Mouse (Mus musculus) midbrain, postnatal 0 days (tissue): ENCODE results near the gene Mob3b. TPM values are rescaled to one million over a fixed set of nuclear protein-coding genes. Genes with fewer than 3 reads are reported as not detected.
A peak's percentile ranks its signal among the peaks of the same experiment; 100 is the strongest.

Experiments used
- ATAC-seq: fragments of 200-750 bp; cut with Nextera tagmentation; 2 replicates; pipeline ENCODE4 v1.8.0; 2017; ENCODE audit warnings: moderate number of reproducible peaks, mild to moderate bottlenecking, moderate TSS enrichment, moderate library complexity; ENCODE audit not compliant: low FRiP score
- DNase-seq: peaks from one replicate; pipeline ENCODE4 v3.0.0-alpha.2; 2015; ENCODE audit warnings: low spot score
- H3K27ac ChIP-seq: fragments of 300-500 bp; sonication (generic); 2 replicates; pipeline ENCODE4 v1.5.1; 2014; ENCODE audit warnings: low read depth, mild to moderate bottlenecking, low read length, mixed read lengths
- H3K27me3 ChIP-seq: fragments of 300-500 bp; sonication (generic); 2 replicates; pipeline ENCODE4 v1.6.1; 2014; ENCODE audit warnings: low read length, control low read depth, mixed read lengths; ENCODE audit not compliant: insufficient read depth
- H3K36me3 ChIP-seq: fragments of 300-500 bp; sonication (generic); 2 replicates; pipeline ENCODE4 v1.6.1; 2014; ENCODE audit warnings: low read length, control low read depth, mixed read lengths; ENCODE audit not compliant: insufficient read depth
- H3K4me1 ChIP-seq: fragments of 300-500 bp; sonication (generic); 2 replicates; pipeline ENCODE4 v1.6.1; 2014; ENCODE audit warnings: mild to moderate bottlenecking, control low read depth, antibody characterized with exemption, low read length, mixed read lengths; ENCODE audit not compliant: insufficient read depth
- H3K4me2 ChIP-seq: fragments of 300-500 bp; sonication (generic); 2 replicates; pipeline ENCODE4 v1.6.1; 2014; ENCODE audit warnings: low read depth, mild to moderate bottlenecking, low read length, mixed read lengths; ENCODE audit not compliant: poor library complexity, severe bottlenecking
- H3K4me3 ChIP-seq: fragments of 300-500 bp; sonication (generic); 2 replicates; pipeline ENCODE4 v1.5.1; 2014; ENCODE audit warnings: low read depth, mild to moderate bottlenecking, low read length, moderate library complexity
- H3K9ac ChIP-seq: fragments of 300-500 bp; sonication (generic); replicated peaks from 2 replicates; pipeline ENCODE4 v1.6.1; 2014; ENCODE audit warnings: mild to moderate bottlenecking, low read length, moderate library complexity, mixed read lengths; ENCODE audit not compliant: poor library complexity, severe bottlenecking
- H3K9me3 ChIP-seq: fragments of 300-500 bp; sonication (generic); 2 replicates; pipeline ENCODE4 v1.6.1; 2016; ENCODE audit warnings: low read length, control low read depth
- CTCF ChIP-seq: IDR thresholded peaks from 2 replicates; pipeline ENCODE4 v1.5.1; 2016; ENCODE audit warnings: antibody characterized with exemption, mild to moderate bottlenecking
- WGBS: fragments of 180-500 bp; shearing (Covaris S2); extraction: QIAGEN DNeasy Blood & Tissue Kit; methylation state at CpG from one replicate; pipeline ENCODE4 v1.1.7; 2014; 5-methylcytosine and 5-hydroxymethylcytosine counted together
- polyA plus RNA-seq: library from polyadenylated mRNA; unstranded; fragments of >200 nt; fragmentation: Nextera tagmentation; extraction: Ambion mirVana; gene quantifications from 2 replicates; pipeline ENCODE4 v1.2.1, GENCODE M21; 2015
- total RNA-seq: library from RNA; depleted of rRNA; stranded (reverse); fragments of >200 nt; gene quantifications from 2 replicates; pipeline ENCODE4 v1.2.3, GENCODE M21; 2014

Gene Mob3b
- total and polyA plus RNA-seq, 2 experiments from 2014 or later, result 0.77 to 1.6 TPM

- TF ChIP-seq CTCF, result no peak
- no peak overlapping the region for H3K27ac ChIP-seq
- ATAC-seq (no peak), DNase-seq (no peak)
- H3K36me3 ChIP-seq, result no peaks in the 10 kb centered on the region
- no peak overlapping the region for H3K4me2 ChIP-seq
- H3K9ac ChIP-seq, result no peak overlapping the region
- no peaks in the 10 kb centered on the region for H3K9me3 ChIP-seq
- 85% methylated on average over 3 of the region's 3 CpGs for WGBS
- no peak overlapping the region for H3K4me3 ChIP-seq
- H3K27me3 ChIP-seq, result no peaks in the 10 kb centered on the region
- H3K4me1 ChIP-seq, result no peaks in the 10 kb centered on the region
Observed at GRCm38 (mm10) chr4:35092457-35092856, 64.8 kb downstream of the Mob3b start.

DNA sequence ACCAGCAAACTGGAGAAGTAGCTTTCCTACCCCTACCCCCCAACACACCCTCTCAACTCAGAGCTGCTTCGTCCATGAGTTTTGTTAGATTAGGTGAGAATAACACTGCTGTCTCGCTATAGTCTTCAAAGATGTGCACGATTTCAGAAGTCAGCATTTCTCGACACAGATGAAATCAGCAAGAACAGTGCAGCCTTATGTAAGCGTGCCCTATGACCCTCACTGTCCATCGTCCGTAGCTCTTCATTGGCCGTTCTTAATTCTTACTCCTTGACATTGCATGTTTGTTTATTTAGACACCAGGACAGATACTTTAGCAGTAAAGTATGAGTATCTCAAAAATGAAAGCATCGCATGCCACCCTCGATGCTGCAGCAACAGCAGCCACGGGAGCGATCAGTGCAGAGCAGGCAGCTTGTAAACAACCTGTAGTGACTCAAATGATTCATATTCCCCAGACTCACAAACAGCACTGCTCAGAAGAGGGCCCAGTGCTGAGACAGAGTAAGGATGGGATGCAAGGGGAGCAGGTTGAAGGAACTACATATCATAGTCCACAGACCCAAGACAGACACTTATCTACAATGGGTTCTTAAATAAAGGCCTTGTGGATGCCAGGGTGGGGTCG lies 66.0 kb downstream of the Mob3b start:
- Histone ChIP-seq H3K9me3 (no peaks in the 10 kb centered on the region), H3K27ac (no peak overlapping the region), H3K4me1 (no peaks in the 10 kb centered on the region), H3K4me3 (no peak overlapping the region), H3K9ac (no peak overlapping the region), H3K36me3 (no peaks in the 10 kb centered on the region), H3K4me2 (no peak overlapping the region), H3K27me3 (no peaks in the 10 kb centered on the region)
- no peak for TF ChIP-seq CTCF
- ATAC-seq, result no peak
- DNase-seq, result no peak
- WGBS, result 89% methylated on average over 13 of the region's 13 CpGs

GRCm38 (mm10) chr4:35089321-35090316 lies 67.7 kb downstream of the Mob3b start:
- ATAC-seq (no peak), DNase-seq (peak; percentile 62)
- no peaks in the 10 kb centered on the region for H3K4me1 ChIP-seq
- no peaks in the 10 kb centered on the region for H3K27me3 ChIP-seq
- H3K4me3 ChIP-seq, result no peak overlapping the region
- H3K9ac ChIP-seq, result no peak overlapping the region
- 70% methylated on average over 14 of the region's 14 CpGs for WGBS
- TF ChIP-seq CTCF, result no peak
- no peak overlapping the region for H3K27ac ChIP-seq
- no peak overlapping the region for H3K4me2 ChIP-seq
- no peaks in the 10 kb centered on the region for H3K9me3 ChIP-seq
- no peaks in the 10 kb centered on the region for H3K36me3 ChIP-seq

- 82% methylated on average over 7 of the region's 7 CpGs for WGBS
- H3K4me2 ChIP-seq, result no peak overlapping the region
- H3K4me3 ChIP-seq, result no peak overlapping the region
- no peak overlapping the region for H3K27ac ChIP-seq
- no peaks in the 10 kb centered on the region for H3K9me3 ChIP-seq
- TF ChIP-seq CTCF, result no peak
- no peaks in the 10 kb centered on the region for H3K27me3 ChIP-seq
- no peaks in the 10 kb centered on the region for H3K36me3 ChIP-seq
- H3K4me1 ChIP-seq, result no peaks in the 10 kb centered on the region
- ATAC-seq (no peak), DNase-seq (no peak)
- H3K9ac ChIP-seq, result no peak overlapping the region
Observed at GRCm38 (mm10) chr4:35086067-35086700, 71.1 kb downstream of the Mob3b start.

- no peak for ATAC-seq
- WGBS, result 92% methylated on average over 8 of the region's 8 CpGs
Observed at GRCm38 (mm10) chr4:35084060-35084459, 73.2 kb downstream of the Mob3b start.

More at GRCm38 (mm10) chr4:35084060-35084459, 73.2 kb downstream of the Mob3b start:
- no peak for DNase-seq
- no peaks in the 10 kb centered on the region for H3K36me3 ChIP-seq
- H3K4me2 ChIP-seq, result no peak overlapping the region
- H3K9me3 ChIP-seq, result no peaks in the 10 kb centered on the region
- TF ChIP-seq CTCF, result no peak
- H3K9ac ChIP-seq, result no peak overlapping the region
- H3K27ac ChIP-seq, result no peak overlapping the region
- no peak overlapping the region for H3K4me3 ChIP-seq
- H3K4me1 ChIP-seq, result no peaks in the 10 kb centered on the region
- no peaks in the 10 kb centered on the region for H3K27me3 ChIP-seq
